Mouse (Mus musculus): ENCODE data around the gene Mettl11b. TPM values are rescaled to one million over a fixed set of nuclear protein-coding genes. Genes with fewer than 3 reads are reported as not detected.
"Not testable (repeated sequence)": the region's sequence is repeated elsewhere in the genome, so short reads cannot be mapped to it uniquely, and the experiment has no call there.

Mettl11b gene
- not detected in 2 replicates for polyA plus RNA-seq (2015; fragmentation: Nextera tagmentation; extraction: Ambion mirVana)

DNA sequence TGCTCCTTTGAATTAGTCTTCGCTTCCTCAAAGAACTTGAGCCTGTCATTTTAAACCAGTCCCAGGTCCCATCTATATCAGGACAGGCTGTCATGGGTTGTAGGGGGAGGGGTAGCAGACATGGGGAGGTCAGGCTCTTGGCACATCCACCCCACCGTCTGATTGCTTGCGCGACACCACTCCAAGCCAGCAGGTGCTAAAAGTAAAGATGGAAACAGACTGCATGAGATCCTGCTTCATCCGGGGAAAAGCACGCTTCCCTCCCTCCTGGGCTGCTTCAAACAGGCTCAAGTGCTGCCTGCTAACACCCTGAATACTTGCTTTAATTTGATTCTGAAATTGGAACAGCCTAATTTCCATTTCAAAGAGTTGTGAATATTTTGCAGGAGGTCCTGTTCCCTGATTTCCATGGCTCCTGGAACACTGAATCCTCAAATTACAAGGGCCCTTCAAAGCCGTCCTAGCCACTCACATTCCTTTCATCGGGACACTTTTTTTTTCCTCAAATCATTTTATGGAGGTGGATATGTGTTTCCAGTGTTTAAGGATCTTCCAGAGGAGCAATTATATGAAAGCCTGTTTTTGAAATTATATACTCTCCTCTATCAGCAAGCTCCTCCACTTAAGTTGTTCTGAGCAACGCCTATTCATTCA, at the start of gene Mettl11b:
Mettl11b (minus strand) TSS at position 127 of the 654 bp plus-strand sequence.
- H3K36me3 ChIP-seq = no peaks in the 10 kb centered on the region
- no peak within 1 kb of the TSS for H3K27ac ChIP-seq
- no peaks in the 10 kb centered on the region for H3K27me3 ChIP-seq (replicated peaks)
- no peak within 1 kb of the TSS for H3K4me3 ChIP-seq (replicated peaks)
- ATAC-seq = no peak
- no peaks in the 10 kb centered on the region for H3K4me1 ChIP-seq (replicated peaks)
- 65% methylated on average over 9 of the region's 9 CpGs for WGBS
- no peaks in the 10 kb centered on the region for H3K9me3 ChIP-seq
- no peak within 1 kb of the TSS for H3K9ac ChIP-seq
- no peak within 1 kb of the TSS for H3K4me2 ChIP-seq (replicated peaks)

GRCm38 (mm10) chr1:163757462-163758207, 32.6 kb upstream of the Mettl11b start:
- no peak for ATAC-seq
- Histone ChIP-seq H3K4me3 (replicated peaks) (no peak overlapping the region), H3K9me3 (no peaks in the 10 kb centered on the region), H3K4me1 (replicated peaks) (no peaks in the 10 kb centered on the region), H3K27ac (no peak overlapping the region), H3K27me3 (replicated peaks) (no peaks in the 10 kb centered on the region), H3K36me3 (no peaks in the 10 kb centered on the region), H3K9ac (no peak overlapping the region), H3K4me2 (replicated peaks) (no peak overlapping the region)
- WGBS = 67% methylated on average over 10 of the region's 10 CpGs

- no peaks in the 10 kb centered on the region for H3K36me3 ChIP-seq
- no peak overlapping the region for H3K9ac ChIP-seq
- ATAC-seq = no peak
- H3K4me3 ChIP-seq (replicated peaks) = no peak overlapping the region
- no peak overlapping the region for H3K27ac ChIP-seq
- 70% methylated on average over 4 of the region's 4 CpGs for WGBS
- H3K27me3 ChIP-seq (replicated peaks) = no peaks in the 10 kb centered on the region
- no peaks in the 10 kb centered on the region for H3K4me1 ChIP-seq (replicated peaks)
- H3K4me2 ChIP-seq (replicated peaks) = no peak overlapping the region
- H3K9me3 ChIP-seq = no peaks in the 10 kb centered on the region
These were observed 26.4 kb upstream of the Mettl11b start for GRCm38 (mm10) chr1:163751360-163751992.

- ATAC-seq = no peak
- 38% methylated on average over 1 of the region's 1 CpGs for WGBS
- H3K27me3 ChIP-seq (replicated peaks) = no peaks in the 10 kb centered on the region
- H3K27ac ChIP-seq = no peak overlapping the region
- no peaks in the 10 kb centered on the region for H3K9me3 ChIP-seq
- H3K36me3 ChIP-seq = no peaks in the 10 kb centered on the region
- H3K4me2 ChIP-seq (replicated peaks) = no peak overlapping the region
- H3K4me1 ChIP-seq (replicated peaks) = no peaks in the 10 kb centered on the region
- no peak overlapping the region for H3K4me3 ChIP-seq (replicated peaks)
- no peak overlapping the region for H3K9ac ChIP-seq
These were observed 12.2 kb upstream of the Mettl11b start for GRCm38 (mm10) chr1:163737239-163737533.

DNA sequence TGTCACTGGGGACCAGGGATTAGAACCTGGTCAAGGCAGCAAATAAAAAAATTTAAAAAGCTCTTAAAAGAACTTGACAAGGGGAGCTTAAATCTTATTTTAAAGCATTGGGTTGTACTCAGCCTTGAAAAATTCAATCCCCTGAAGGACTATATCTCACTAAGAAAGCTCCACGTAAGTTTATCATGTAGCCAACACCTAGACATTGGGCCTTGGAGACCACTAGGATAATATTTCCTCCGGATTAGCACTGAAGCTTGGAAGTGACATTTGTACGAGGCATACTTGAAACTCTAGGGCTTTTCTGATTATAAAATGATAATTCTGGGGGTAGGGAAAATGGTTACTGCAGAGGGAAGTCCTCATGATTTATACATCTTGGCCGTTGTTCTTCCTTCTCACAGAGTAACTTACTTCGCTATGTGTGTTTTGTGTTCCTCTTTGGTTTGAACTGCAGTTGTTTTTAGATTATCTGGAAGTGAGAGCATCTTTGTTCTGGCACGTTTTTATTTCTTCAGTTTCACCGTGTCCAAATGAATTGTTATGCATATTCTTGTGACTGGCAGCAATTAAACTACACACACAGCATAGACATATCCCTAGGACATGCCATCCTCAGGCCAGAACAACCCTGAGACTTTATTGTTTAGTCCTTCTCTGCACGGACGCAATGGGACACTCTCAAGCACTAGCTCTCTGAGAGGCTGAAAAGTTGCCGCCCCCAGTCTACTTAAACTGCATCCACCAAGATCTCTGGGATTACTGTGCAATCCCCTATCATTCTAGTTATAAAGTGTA, 11.6 kb upstream of the Mettl11b start:
- 82% methylated on average over 10 of the region's 10 CpGs for WGBS
- no peaks in the 10 kb centered on the region for H3K9me3 ChIP-seq
- no peak overlapping the region for H3K4me2 ChIP-seq (replicated peaks)
- no peak overlapping the region for H3K9ac ChIP-seq
- no peak overlapping the region for H3K4me3 ChIP-seq (replicated peaks)
- H3K36me3 ChIP-seq = no peaks in the 10 kb centered on the region
- no peak for ATAC-seq
- H3K27me3 ChIP-seq (replicated peaks) = no peaks in the 10 kb centered on the region
- no peak overlapping the region for H3K27ac ChIP-seq
- no peaks in the 10 kb centered on the region for H3K4me1 ChIP-seq (replicated peaks)

GRCm38 (mm10) chr1:163731166-163731565, 6.1 kb upstream of the Mettl11b start:
- ATAC-seq = not testable (repeated sequence)

DNA sequence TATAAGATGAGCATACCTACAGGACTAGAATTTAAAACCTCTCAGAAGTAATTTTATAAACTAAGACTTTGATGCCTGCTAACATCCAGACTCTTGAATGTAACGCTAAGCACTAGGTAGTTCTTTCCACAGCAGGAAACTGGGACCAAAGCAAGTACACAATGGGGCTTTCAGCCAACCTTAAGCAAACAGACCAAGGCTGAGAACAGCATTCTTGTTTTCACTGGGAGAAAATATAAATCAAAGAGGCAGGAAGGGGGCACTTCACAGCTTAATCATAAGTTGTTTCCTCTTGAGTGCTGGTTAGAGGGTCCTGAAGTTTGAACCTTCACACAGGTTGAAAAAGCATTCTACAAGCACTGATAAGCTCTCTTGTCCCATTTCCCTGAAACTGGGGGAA, 1.1 kb downstream of the Mettl11b start:
- Histone ChIP-seq H3K4me2 (replicated peaks) (no peak overlapping the region), H3K4me3 (replicated peaks) (no peak overlapping the region), H3K36me3 (no peaks in the 10 kb centered on the region), H3K9me3 (no peaks in the 10 kb centered on the region), H3K9ac (no peak overlapping the region), H3K27me3 (replicated peaks) (no peaks in the 10 kb centered on the region), H3K4me1 (replicated peaks) (no peaks in the 10 kb centered on the region), H3K27ac (no peak overlapping the region)
- WGBS = 34% methylated on average over 1 of the region's 1 CpGs
- no peak for ATAC-seq

More at GRCm38 (mm10) chr1:163731166-163731565, 6.1 kb upstream of the Mettl11b start:
- not testable (repeated sequence) for H3K9ac ChIP-seq; H3K9me3 ChIP-seq; H3K27ac ChIP-seq; H3K4me3 ChIP-seq (replicated peaks); H3K36me3 ChIP-seq; H3K4me2 ChIP-seq (replicated peaks); H3K4me1 ChIP-seq (replicated peaks); H3K27me3 ChIP-seq (replicated peaks)
- 94% methylated on average over 10 of the region's 10 CpGs for WGBS

GRCm38 (mm10) chr1:163708618-163709017, 16.4 kb downstream of the Mettl11b start:
- Histone ChIP-seq H3K4me1 (replicated peaks) (no peaks in the 10 kb centered on the region), H3K4me2 (replicated peaks) (no peak overlapping the region), H3K36me3 (no peaks in the 10 kb centered on the region), H3K4me3 (replicated peaks) (no peak overlapping the region), H3K27ac (no peak overlapping the region), H3K27me3 (replicated peaks) (no peaks in the 10 kb centered on the region), H3K9ac (no peak overlapping the region), H3K9me3 (no peaks in the 10 kb centered on the region)
- 25% methylated on average over 2 of the region's 2 CpGs for WGBS
- ATAC-seq = no peak

DNA sequence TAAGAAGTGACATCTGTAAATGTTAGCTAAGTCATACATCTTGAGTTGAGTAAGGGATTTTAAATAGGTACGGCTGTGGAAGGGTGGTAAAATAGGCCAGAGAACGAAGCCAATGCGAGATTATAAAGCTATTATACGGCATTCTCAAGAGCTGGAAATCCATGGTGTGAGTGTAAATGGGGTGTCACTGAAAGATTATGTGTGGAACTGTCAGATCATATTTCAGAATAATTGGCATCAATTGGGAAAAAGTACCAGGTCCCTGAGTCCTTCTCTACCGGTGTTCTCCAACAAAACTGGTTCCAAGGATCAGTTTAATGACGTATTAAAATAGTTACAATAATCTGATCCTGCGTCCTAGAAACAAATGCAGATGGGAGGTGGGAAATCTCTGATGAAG, 24.5 kb downstream of the Mettl11b start:
- H3K27me3 ChIP-seq (replicated peaks) = no peaks in the 10 kb centered on the region
- H3K4me2 ChIP-seq (replicated peaks) = no peak overlapping the region
- no peaks in the 10 kb centered on the region for H3K4me1 ChIP-seq (replicated peaks)
- no peak overlapping the region for H3K4me3 ChIP-seq (replicated peaks)
- WGBS = 91% methylated on average over 7 of the region's 7 CpGs
- H3K27ac ChIP-seq = no peak overlapping the region
- ATAC-seq = no peak
- H3K36me3 ChIP-seq = no peaks in the 10 kb centered on the region
- no peak overlapping the region for H3K9ac ChIP-seq
- no peaks in the 10 kb centered on the region for H3K9me3 ChIP-seq

DNA sequence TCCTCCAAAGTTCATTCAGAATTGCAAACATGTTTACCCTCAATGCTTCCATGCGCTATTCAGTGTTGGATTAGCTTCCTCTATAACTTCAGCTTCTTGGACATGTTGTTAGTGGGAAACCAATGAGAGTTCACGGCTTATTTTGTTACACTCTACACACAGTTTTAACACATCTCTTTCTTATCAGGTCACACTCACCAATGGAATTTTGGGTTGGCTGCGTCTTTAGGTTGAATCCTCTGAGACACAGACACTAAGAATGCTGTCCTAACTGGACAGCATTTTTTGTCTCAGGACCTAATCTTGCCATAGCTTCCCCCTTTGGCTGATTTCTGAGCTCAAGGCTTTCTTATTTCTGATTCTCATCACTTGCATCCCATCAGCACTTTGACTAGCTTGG, 25.3 kb downstream of the Mettl11b start:
- Histone ChIP-seq H3K9ac (no peak overlapping the region), H3K4me3 (replicated peaks) (no peak overlapping the region), H3K27me3 (replicated peaks) (no peaks in the 10 kb centered on the region), H3K9me3 (no peaks in the 10 kb centered on the region), H3K4me1 (replicated peaks) (no peaks in the 10 kb centered on the region), H3K36me3 (no peaks in the 10 kb centered on the region), H3K4me2 (replicated peaks) (no peak overlapping the region), H3K27ac (no peak overlapping the region)
- no peak for ATAC-seq
- 91% methylated on average over 3 of the region's 3 CpGs for WGBS

DNA sequence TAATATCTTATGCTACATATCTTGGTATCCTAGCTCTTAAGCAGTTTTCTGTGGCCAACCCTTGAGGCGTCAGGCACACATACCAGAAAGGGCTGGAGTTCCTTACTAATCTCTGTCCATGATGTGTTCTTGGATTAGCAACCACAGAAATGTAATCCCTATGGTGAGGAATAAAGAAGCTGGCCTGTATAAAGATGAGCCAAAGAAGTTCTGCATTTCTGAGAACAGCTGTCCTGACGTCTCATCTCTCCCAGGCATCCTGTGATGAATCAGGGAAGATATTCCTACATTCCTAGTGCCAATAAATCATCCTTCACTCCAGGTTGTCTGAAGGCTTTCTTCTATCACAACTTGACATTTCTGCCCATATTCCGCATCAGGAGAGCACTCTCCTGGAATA, 33.2 kb downstream of the Mettl11b start:
- WGBS = 74% methylated on average over 3 of the region's 3 CpGs
- no peak for ATAC-seq
- no peak overlapping the region for H3K4me3 ChIP-seq (replicated peaks)

GRCm38 (mm10) chr1:163682935-163683430, 42.0 kb downstream of the Mettl11b start:
- Histone ChIP-seq H3K36me3 (no peaks in the 10 kb centered on the region), H3K27me3 (replicated peaks) (no peaks in the 10 kb centered on the region), H3K4me2 (replicated peaks) (no peak overlapping the region), H3K9ac (no peak overlapping the region), H3K9me3 (no peaks in the 10 kb centered on the region; the same call in 1 of the 2 replicates), H3K27ac (no peak overlapping the region), H3K4me3 (replicated peaks) (no peak overlapping the region), H3K4me1 (replicated peaks) (no peaks in the 10 kb centered on the region)
- ATAC-seq = no peak
- WGBS = 62% methylated on average over 2 of the region's 2 CpGs

More for the DNA sequence above, 33.2 kb downstream of the Mettl11b start:
- Histone ChIP-seq H3K36me3 (no peaks in the 10 kb centered on the region), H3K27ac (no peak overlapping the region), H3K4me2 (replicated peaks) (no peak overlapping the region), H3K9me3 (no peaks in the 10 kb centered on the region), H3K27me3 (replicated peaks) (no peaks in the 10 kb centered on the region), H3K4me1 (replicated peaks) (no peaks in the 10 kb centered on the region), H3K9ac (no peak overlapping the region)
